Mouse (Mus musculus): Measurements from ENCODE around the gene Erc2.

The Erc2 gene

GRCm38 (mm10) chr14:27634761-27635160, 12.5 kb downstream of the Erc2 start:
- DNase-seq (ENCODE audit: low read depth, low spot score) = no peak
- Histone ChIP-seq H3K36me3 (ENCODE audit: control insufficient read depth, insufficient read depth, low read length, poor library complexity, severe bottlenecking) (no peaks in the 10 kb centered on the region), H3K27me3 (ENCODE audit: control insufficient read depth, insufficient read depth, low read length, poor library complexity, severe bottlenecking) (no peaks in the 10 kb centered on the region)

GRCm38 (mm10) chr14:27636556-27636955, 14.3 kb downstream of the Erc2 start:
- no peak for DNase-seq (ENCODE audit: low read depth, low spot score)
- H3K27me3 ChIP-seq (ENCODE audit: control insufficient read depth, insufficient read depth, low read length, poor library complexity, severe bottlenecking) = no peaks in the 10 kb centered on the region

GRCm38 (mm10) chr14:27641382-27641781, 19.2 kb downstream of the Erc2 start:
- no peaks in the 10 kb centered on the region for H3K36me3 ChIP-seq (ENCODE audit: control insufficient read depth, insufficient read depth, low read length, poor library complexity, severe bottlenecking)
- DNase-seq (ENCODE audit: low read depth, low spot score) = no peak
- no peaks in the 10 kb centered on the region for H3K27me3 ChIP-seq (ENCODE audit: control insufficient read depth, insufficient read depth, low read length, poor library complexity, severe bottlenecking)

More at GRCm38 (mm10) chr14:27636556-27636955, 14.3 kb downstream of the Erc2 start:
- H3K36me3 ChIP-seq (ENCODE audit: control insufficient read depth, insufficient read depth, low read length, poor library complexity, severe bottlenecking) = no peaks in the 10 kb centered on the region

- H3K27me3 ChIP-seq (ENCODE audit: control insufficient read depth, insufficient read depth, low read length, poor library complexity, severe bottlenecking) = no peaks in the 10 kb centered on the region
- no peaks in the 10 kb centered on the region for H3K36me3 ChIP-seq (ENCODE audit: control insufficient read depth, insufficient read depth, low read length, poor library complexity, severe bottlenecking)
- no peak for DNase-seq (ENCODE audit: low read depth, low spot score)
These were observed 20.8 kb downstream of the Erc2 start for GRCm38 (mm10) chr14:27642981-27643380.

- no peak for DNase-seq (ENCODE audit: low read depth, low spot score)
- H3K27me3 ChIP-seq (ENCODE audit: control insufficient read depth, insufficient read depth, low read length, poor library complexity, severe bottlenecking) = no peaks in the 10 kb centered on the region
- H3K36me3 ChIP-seq (ENCODE audit: control insufficient read depth, insufficient read depth, low read length, poor library complexity, severe bottlenecking) = no peaks in the 10 kb centered on the region
These were observed 32.4 kb downstream of the Erc2 start for GRCm38 (mm10) chr14:27654670-27655069.

GRCm38 (mm10) chr14:27658616-27659015, 36.4 kb downstream of the Erc2 start:
- Histone ChIP-seq H3K36me3 (ENCODE audit: control insufficient read depth, insufficient read depth, low read length, poor library complexity, severe bottlenecking) (no peaks in the 10 kb centered on the region), H3K27me3 (ENCODE audit: control insufficient read depth, insufficient read depth, low read length, poor library complexity, severe bottlenecking) (no peaks in the 10 kb centered on the region)
- no peak for DNase-seq (ENCODE audit: low read depth, low spot score)

- no peaks in the 10 kb centered on the region for H3K36me3 ChIP-seq (ENCODE audit: control insufficient read depth, insufficient read depth, low read length, poor library complexity, severe bottlenecking)
- no peak for DNase-seq (ENCODE audit: low read depth, low spot score)
- no peaks in the 10 kb centered on the region for H3K27me3 ChIP-seq (ENCODE audit: control insufficient read depth, insufficient read depth, low read length, poor library complexity, severe bottlenecking)
These were observed 39.2 kb downstream of the Erc2 start for GRCm38 (mm10) chr14:27661466-27661865.

GRCm38 (mm10) chr14:27662251-27662650, 40.0 kb downstream of the Erc2 start:
- Histone ChIP-seq H3K27me3 (ENCODE audit: control insufficient read depth, insufficient read depth, low read length, poor library complexity, severe bottlenecking) (no peaks in the 10 kb centered on the region), H3K36me3 (ENCODE audit: control insufficient read depth, insufficient read depth, low read length, poor library complexity, severe bottlenecking) (no peaks in the 10 kb centered on the region)
- no peak for DNase-seq (ENCODE audit: low read depth, low spot score)

- Histone ChIP-seq H3K36me3 (ENCODE audit: control insufficient read depth, insufficient read depth, low read length, poor library complexity, severe bottlenecking) (no peaks in the 10 kb centered on the region), H3K27me3 (ENCODE audit: control insufficient read depth, insufficient read depth, low read length, poor library complexity, severe bottlenecking) (no peaks in the 10 kb centered on the region)
- no peak for DNase-seq (ENCODE audit: low read depth, low spot score)
These were observed 45.0 kb downstream of the Erc2 start for GRCm38 (mm10) chr14:27667016-27667852.

- no peak for DNase-seq (ENCODE audit: low read depth, low spot score)
- Histone ChIP-seq H3K27me3 (ENCODE audit: control insufficient read depth, insufficient read depth, low read length, poor library complexity, severe bottlenecking) (no peaks in the 10 kb centered on the region), H3K36me3 (ENCODE audit: control insufficient read depth, insufficient read depth, low read length, poor library complexity, severe bottlenecking) (no peaks in the 10 kb centered on the region)
These were observed 45.9 kb downstream of the Erc2 start for GRCm38 (mm10) chr14:27668151-27668550.

GRCm38 (mm10) chr14:27669939-27670338, 47.7 kb downstream of the Erc2 start:
- DNase-seq (ENCODE audit: low read depth, low spot score) = no peak
- H3K27me3 ChIP-seq (ENCODE audit: control insufficient read depth, insufficient read depth, low read length, poor library complexity, severe bottlenecking) = no peaks in the 10 kb centered on the region
- no peaks in the 10 kb centered on the region for H3K36me3 ChIP-seq (ENCODE audit: control insufficient read depth, insufficient read depth, low read length, poor library complexity, severe bottlenecking)

- Histone ChIP-seq H3K27me3 (ENCODE audit: control insufficient read depth, insufficient read depth, low read length, poor library complexity, severe bottlenecking) (no peaks in the 10 kb centered on the region), H3K36me3 (ENCODE audit: control insufficient read depth, insufficient read depth, low read length, poor library complexity, severe bottlenecking) (no peaks in the 10 kb centered on the region)
- DNase-seq (ENCODE audit: low read depth, low spot score) = no peak
These were observed 50.5 kb downstream of the Erc2 start for GRCm38 (mm10) chr14:27672761-27673160.

- Histone ChIP-seq H3K27me3 (ENCODE audit: control insufficient read depth, insufficient read depth, low read length, poor library complexity, severe bottlenecking) (no peaks in the 10 kb centered on the region), H3K36me3 (ENCODE audit: control insufficient read depth, insufficient read depth, low read length, poor library complexity, severe bottlenecking) (no peaks in the 10 kb centered on the region)
- no peak for DNase-seq (ENCODE audit: low read depth, low spot score)
These were observed 51.9 kb downstream of the Erc2 start for GRCm38 (mm10) chr14:27674096-27674495.

- no peak for DNase-seq (ENCODE audit: low read depth, low spot score)
- Histone ChIP-seq H3K27me3 (ENCODE audit: control insufficient read depth, insufficient read depth, low read length, poor library complexity, severe bottlenecking) (no peaks in the 10 kb centered on the region), H3K36me3 (ENCODE audit: control insufficient read depth, insufficient read depth, low read length, poor library complexity, severe bottlenecking) (no peaks in the 10 kb centered on the region)
These were observed 52.3 kb downstream of the Erc2 start for GRCm38 (mm10) chr14:27674561-27674960.

GRCm38 (mm10) chr14:27675071-27675470, 52.8 kb downstream of the Erc2 start:
- H3K36me3 ChIP-seq (ENCODE audit: control insufficient read depth, insufficient read depth, low read length, poor library complexity, severe bottlenecking) = no peaks in the 10 kb centered on the region
- DNase-seq (ENCODE audit: low read depth, low spot score) = no peak
- H3K27me3 ChIP-seq (ENCODE audit: control insufficient read depth, insufficient read depth, low read length, poor library complexity, severe bottlenecking) = no peaks in the 10 kb centered on the region

Measured in splenic B cell, adult 2 months (primary cell).